In the genomic region with DNA sequence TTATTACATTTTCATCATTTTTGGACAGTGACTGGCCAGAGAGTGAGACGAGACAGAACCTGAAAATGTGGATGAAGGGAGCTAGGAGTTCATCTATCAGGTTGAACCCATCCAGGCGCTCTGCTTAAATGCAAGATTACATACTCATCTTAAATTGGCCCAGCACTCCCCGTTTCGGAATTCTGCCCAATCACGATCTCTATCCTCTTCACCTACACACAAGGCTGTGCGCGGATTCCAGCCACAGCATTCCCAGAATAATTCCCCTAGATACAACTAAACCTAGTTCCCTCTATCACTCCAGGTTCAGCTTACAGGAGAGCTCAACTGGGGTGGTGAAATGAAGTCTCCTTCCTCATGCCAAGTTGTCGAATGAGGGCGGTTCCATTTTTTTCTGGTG, we compare ENCODE assay signal across 11 mouse cellular contexts. TPM values are rescaled to one million over a fixed set of nuclear protein-coding genes. Genes with fewer than 3 reads are reported as not detected.
DNase-seq lines count a peak whose midpoint lies in the region; ATAC-seq and TF ChIP-seq lines count a peak whose summit lies in the region.
"Had no signal": no experiment of that assay in that cellular context is flagged by ENCODE, and none has a peak within 500 bp of the region (broad histone marks: within the 10 kb centered on the region; RNA-seq: fewer than 3 reads in every experiment).

No protein-coding gene starts in this region.

- in situ Hi-C loops in ES-E14 (cut with MboI; ENCODE audit: low sequenced_read_pairs in 2 of 2, unreplicated experiment in 2 of 2), result no loop called here

- H3K27me3 ChIP-seq in midbrain, embryonic 13.5 days, result no peaks in the 10 kb centered on the region
- H3K27me3 ChIP-seq: limb, embryonic 15.5 days had no signal

- H3K4me3 ChIP-seq in layer of hippocampus, adult 2 months, result peak overlapping the region; percentile 90
- peak overlapping the region in 1 of 2 experiments; percentile 50; a peak in 2 of 4 replicates for H3K4me3 ChIP-seq in ES-E14 (ENCODE audit: insufficient read depth in 1 of 2, low read depth in 1 of 2, low read length in 2 of 2, poor library complexity in 1 of 2, severe bottlenecking in 1 of 2)
- H3K4me3 ChIP-seq in brown adipose tissue, adult 24 weeks (ENCODE audit: insufficient read depth, low read depth, low read length), result peak overlapping the region; percentile 54
- H3K4me3 ChIP-seq in midbrain, embryonic 13.5 days (replicated peaks), result peak overlapping the region; percentile 92
- H3K4me3 ChIP-seq: limb, embryonic 15.5 days had no signal

- ATAC-seq in midbrain, embryonic 13.5 days, result no peak

- DNase-seq in layer of hippocampus, adult 2 months (ENCODE audit: low spot score in 2 of 2), result no peak
- no peak for DNase-seq in layer of hippocampus, postnatal 14 days (ENCODE audit: low spot score in 2 of 2)
- DNase-seq in ES-E14 (ENCODE audit: low read depth, low spot score), result no peak
- no peak for DNase-seq in ovary, postnatal 36 days (ENCODE audit: low spot score)
- no peak for DNase-seq in embryo, embryonic 10.5 days (ENCODE audit: low spot score)
- DNase-seq: gastrocnemius, postnatal 10 days; kidney, adult 11 months had no signal

- TF ChIP-seq CTCF in layer of hippocampus, adult 2 months (conservative IDR thresholded peaks at IDR 0.05), result no peak

- H3K9ac ChIP-seq in ES-E14 (ENCODE audit: insufficient read depth, low read depth, low read length, poor library complexity, severe bottlenecking), result peak overlapping the region; percentile 51; the same call in 1 of the 2 replicates
- peak overlapping the region; percentile 17; the same call in 1 of the 2 replicates for H3K9ac ChIP-seq in midbrain, embryonic 13.5 days (replicated peaks)
- H3K9ac ChIP-seq: limb, embryonic 15.5 days had no signal

- no peaks in the 10 kb centered on the region for H3K9me3 ChIP-seq in ES-E14 (ENCODE audit: control insufficient read depth, insufficient read depth, low read depth, low read length)
- no peaks in the 10 kb centered on the region for H3K9me3 ChIP-seq in midbrain, embryonic 13.5 days
- H3K9me3 ChIP-seq: limb, embryonic 15.5 days had no signal

- peak overlapping the region; percentile 67 for H3K4me2 ChIP-seq in midbrain, embryonic 13.5 days (replicated peaks)
- H3K4me2 ChIP-seq: limb, embryonic 15.5 days had no signal

- H3K36me3 ChIP-seq in ES-E14 (ENCODE audit: control insufficient read depth, insufficient read depth, low read length, poor library complexity, severe bottlenecking), result peaks cover 45% of the 10 kb centered on the region
- peaks cover 55% of the 10 kb centered on the region for H3K36me3 ChIP-seq in midbrain, embryonic 13.5 days

- peak overlapping the region; percentile 99; the same call in 1 of the 2 replicates for H3K27ac ChIP-seq in layer of hippocampus, adult 2 months
- H3K27ac ChIP-seq in ES-E14 (ENCODE audit: insufficient read depth, low read depth, low read length, poor library complexity, severe bottlenecking), result no peak overlapping the region
- H3K27ac ChIP-seq in brown adipose tissue, adult 24 weeks (replicated peaks; ENCODE audit: low read depth, low read length), result peak overlapping the region; percentile 84
- no peak overlapping the region for H3K27ac ChIP-seq in midbrain, embryonic 13.5 days
- H3K27ac ChIP-seq: limb, embryonic 15.5 days had no signal

- WGBS in midbrain, embryonic 13.5 days, result 93% methylated on average over 9 of the region's 9 CpGs

- peaks cover 6 to 14% of the 10 kb centered on the region in 2 experiments; a peak in 3 of 4 replicates for H3K4me1 ChIP-seq in ES-E14 (ENCODE audit: control insufficient read depth in 2 of 2, insufficient read depth in 2 of 2, low read length in 2 of 2, poor library complexity in 1 of 2)
- H3K4me1 ChIP-seq in brown adipose tissue, adult 24 weeks (ENCODE audit: control insufficient read depth, insufficient read depth, insufficient read length, low read length), result peaks cover 6% of the 10 kb centered on the region
- H3K4me1 ChIP-seq in midbrain, embryonic 13.5 days (replicated peaks), result peaks cover 66% of the 10 kb centered on the region

TF ChIP-seq in ES-E14, 5 proteins besides CTCF, POLR2A, EP300 and RAD21:
- no peak for TF ChIP-seq MAFK (IDR thresholded peaks at IDR 0.05; ENCODE audit: insufficient read depth, low read depth, low read length)
- no peak for TF ChIP-seq ZC3H11A (IDR thresholded peaks at IDR 0.05; ENCODE audit: borderline replicate concordance, low read depth, low read length)
- TF ChIP-seq CHD2 (IDR thresholded peaks at IDR 0.05; ENCODE audit: low read depth, low read length), result no peak
- no peak for TF ChIP-seq HCFC1 (IDR thresholded peaks at IDR 0.05; ENCODE audit: borderline replicate concordance, insufficient read depth, low read length)
- no peak for TF ChIP-seq ZNF384 (IDR thresholded peaks at IDR 0.05; ENCODE audit: low read depth, low read length)

RNA-seq across cellular contexts. Expression of a gene that starts 2.9 kb away (rescaled TPM):
- total RNA-seq in layer of hippocampus, adult 2 months (2021), result 1,000 to 10,000 TPM; 1,218 to 1,292 TPM
- 1,000 to 10,000 TPM; 1,522 to 1,558 TPM for total RNA-seq in layer of hippocampus, postnatal 14 days (2021)
- 109 and 176 TPM in 2 replicates for total RNA-seq in ES-E14 (2012; rRNA removed)
- polyA plus RNA-seq in brown adipose tissue, adult 24 weeks (2012; ENCODE audit: insufficient read depth, insufficient read length, missing spikeins), result 499 and 545 TPM in 2 replicates
- 627 and 632 TPM in 2 replicates for polyA plus RNA-seq in midbrain, embryonic 13.5 days (2015; fragmentation: Nextera tagmentation; extraction: Ambion mirVana)

RNA-seq across cellular contexts. Expression of a gene that starts 42.8 kb away (rescaled TPM):
- total RNA-seq in layer of hippocampus, adult 2 months (2021), result 1 to 10 TPM; 1.4 to 1.9 TPM
- 1 to 10 TPM; 1.7 to 2.0 TPM for total RNA-seq in layer of hippocampus, postnatal 14 days (2021)
- 10.9 and 11.0 TPM in 2 replicates for total RNA-seq in ES-E14 (2012; rRNA removed)
- 2.9 and 6.7 TPM in 2 replicates for polyA plus RNA-seq in brown adipose tissue, adult 24 weeks (2012; ENCODE audit: insufficient read depth, insufficient read length, missing spikeins)
- polyA plus RNA-seq in midbrain, embryonic 13.5 days (2015; fragmentation: Nextera tagmentation; extraction: Ambion mirVana), result 1.0 and 1.4 TPM in 2 replicates

RNA-seq across cellular contexts. Expression of a gene that starts 43.8 kb away (rescaled TPM):
- 10 to 100 TPM; 15.4 to 16.8 TPM for total RNA-seq in layer of hippocampus, adult 2 months (2021)
- 10 to 100 TPM in 1 of 2 experiments, 1 to 10 TPM in 1; 7.1 to 10.5 TPM for total RNA-seq in layer of hippocampus, postnatal 14 days (2021)
- total RNA-seq in ES-E14 (2012; rRNA removed), result 630 and 878 TPM in 2 replicates
- polyA plus RNA-seq in brown adipose tissue, adult 24 weeks (2012; ENCODE audit: insufficient read depth, insufficient read length, missing spikeins), result 233 and 423 TPM in 2 replicates
- polyA plus RNA-seq in midbrain, embryonic 13.5 days (2015; fragmentation: Nextera tagmentation; extraction: Ambion mirVana), result 6.8 and 7.1 TPM in 2 replicates
- total RNA-seq: monocyte, adult 5-6 weeks had no signal

RNA-seq across cellular contexts. Expression of a gene that starts 48.4 kb away (rescaled TPM):
- total RNA-seq in layer of hippocampus, adult 2 months (2021), result not detected
- not detected for total RNA-seq in layer of hippocampus, postnatal 14 days (2021)
- 12.7 and 16.1 TPM in 2 replicates for total RNA-seq in ES-E14 (2012; rRNA removed)
- polyA plus RNA-seq in brown adipose tissue, adult 24 weeks (2012; ENCODE audit: insufficient read depth, insufficient read length, missing spikeins), result not detected in 2 replicates
- polyA plus RNA-seq in midbrain, embryonic 13.5 days (2015; fragmentation: Nextera tagmentation; extraction: Ambion mirVana), result 0.24 TPM in 1 of 2 replicates, not detected in the other
- total RNA-seq: gastrocnemius, postnatal 10 days; monocyte, adult 5-6 weeks had no signal

Comparison
In these comparisons a context has a peak if more than half of its experiments do, and no peak if none do; other contexts are left out.
1. H3K27ac ChIP-seq: peak in layer of hippocampus, adult 2 months (single experiment) and brown adipose tissue, adult 24 weeks (single experiment); none in ES-E14 (single experiment) and midbrain, embryonic 13.5 days (single experiment).
2. RNA of a gene that starts 43.8 kb away (total RNA-seq): 630 to 878 TPM in ES-E14; 15.4 to 16.8 TPM in layer of hippocampus, adult 2 months and 7.1 to 10.5 TPM in layer of hippocampus, postnatal 14 days; every median in the first group is over 10 times any median in the second.